Mouse (Mus musculus): Measurements from ENCODE around the gene Slfn14. TPM values are rescaled to one million over a fixed set of nuclear protein-coding genes. Genes with fewer than 3 reads are reported as not detected.

The Slfn14 gene
- polyA plus RNA-seq, 1 experiment from 2014 or later, result not detected

DNA sequence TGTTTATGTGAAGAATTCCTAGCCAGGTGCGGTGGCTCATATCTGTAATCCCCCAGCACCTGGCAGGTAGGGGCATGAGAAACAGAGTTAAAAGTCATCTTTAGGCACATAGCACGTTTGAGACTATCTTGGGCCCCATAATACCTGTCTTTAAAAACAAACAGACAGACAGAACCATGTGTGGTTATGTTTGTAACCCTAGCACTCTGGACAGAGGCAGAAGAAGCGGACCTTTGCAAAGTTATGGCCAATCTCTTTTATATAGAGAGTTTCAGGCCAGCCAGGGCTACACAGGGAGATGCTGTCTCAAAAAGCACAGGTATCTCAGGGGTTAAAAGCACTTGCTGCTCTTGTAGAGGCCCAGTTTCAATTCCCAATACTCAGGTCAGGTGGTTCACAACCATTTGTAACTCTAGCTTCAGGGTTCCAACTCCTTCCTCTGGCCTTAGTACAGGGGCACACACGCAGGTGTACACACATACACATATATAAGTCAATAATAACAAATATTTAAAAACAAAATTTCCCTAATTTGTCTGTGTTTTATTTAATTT lies 20.3 kb upstream of the Slfn14 start:
- H3K9me3 ChIP-seq (ENCODE audit: control insufficient read depth), result no peaks in the 10 kb centered on the region
- no peak for ATAC-seq
- H3K27me3 ChIP-seq (replicated peaks; ENCODE audit: control insufficient read depth, insufficient read depth, low read length), result no peaks in the 10 kb centered on the region
- no peak overlapping the region for H3K27ac ChIP-seq (ENCODE audit: low read depth, low read length)
- H3K4me1 ChIP-seq (replicated peaks; ENCODE audit: control insufficient read depth, insufficient read depth, low read length), result peaks cover 2% of the 10 kb centered on the region
- no peak overlapping the region for H3K9ac ChIP-seq (ENCODE audit: low read depth, low read length)
- 74% methylated on average over 4 of the region's 4 CpGs for WGBS
- no peak overlapping the region for H3K4me2 ChIP-seq (replicated peaks; ENCODE audit: low read depth)
- 0 out of 2 replicates have a peak, but pooled peaks cover 12% of the 10 kb centered on the region for H3K36me3 ChIP-seq (ENCODE audit: control insufficient read depth, insufficient read depth)
- TF ChIP-seq CTCF (IDR thresholded peaks at IDR 0.05; ENCODE audit: low read depth), result no peak
- H3K4me3 ChIP-seq (ENCODE audit: low read depth, low read length), result no peak overlapping the region

DNA sequence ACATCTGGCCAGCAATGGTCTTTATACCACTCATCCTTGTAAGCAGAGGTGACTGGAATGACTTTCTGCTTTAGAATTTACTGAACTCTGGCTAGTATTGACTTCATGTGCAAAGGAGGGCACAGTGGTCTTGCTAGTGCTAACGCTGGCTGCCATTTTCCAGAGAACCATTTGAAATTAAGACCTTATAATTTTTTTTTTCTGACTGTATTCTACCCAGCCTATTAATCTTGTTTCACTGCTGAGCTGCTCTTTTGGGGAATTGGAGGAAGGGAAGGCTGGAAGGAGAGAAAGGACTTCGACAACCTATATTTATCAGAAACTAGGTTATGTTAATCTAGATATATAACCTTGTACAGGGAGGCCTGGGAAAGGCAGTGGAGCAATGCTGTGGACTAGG lies 18.0 kb upstream of the Slfn14 start:
- peaks cover 2% of the 10 kb centered on the region for H3K4me1 ChIP-seq (replicated peaks; ENCODE audit: control insufficient read depth, insufficient read depth, low read length)
- H3K9me3 ChIP-seq (ENCODE audit: control insufficient read depth), result no peaks in the 10 kb centered on the region
- no peaks in the 10 kb centered on the region for H3K27me3 ChIP-seq (replicated peaks; ENCODE audit: control insufficient read depth, insufficient read depth, low read length)
- H3K27ac ChIP-seq (ENCODE audit: low read depth, low read length), result no peak overlapping the region
- H3K36me3 ChIP-seq (ENCODE audit: control insufficient read depth, insufficient read depth), result 0 out of 2 replicates have a peak, but pooled peaks cover 12% of the 10 kb centered on the region
- no peak for ATAC-seq
- no peak overlapping the region for H3K4me3 ChIP-seq (ENCODE audit: low read depth, low read length)
- WGBS, result 83% methylated on average over 2 of the region's 2 CpGs
- H3K9ac ChIP-seq (ENCODE audit: low read depth, low read length), result no peak overlapping the region
- H3K4me2 ChIP-seq (replicated peaks; ENCODE audit: low read depth), result peak overlapping the region; percentile 63; the same call in 1 of the 2 replicates
- no peak for TF ChIP-seq CTCF (IDR thresholded peaks at IDR 0.05; ENCODE audit: low read depth)

DNA sequence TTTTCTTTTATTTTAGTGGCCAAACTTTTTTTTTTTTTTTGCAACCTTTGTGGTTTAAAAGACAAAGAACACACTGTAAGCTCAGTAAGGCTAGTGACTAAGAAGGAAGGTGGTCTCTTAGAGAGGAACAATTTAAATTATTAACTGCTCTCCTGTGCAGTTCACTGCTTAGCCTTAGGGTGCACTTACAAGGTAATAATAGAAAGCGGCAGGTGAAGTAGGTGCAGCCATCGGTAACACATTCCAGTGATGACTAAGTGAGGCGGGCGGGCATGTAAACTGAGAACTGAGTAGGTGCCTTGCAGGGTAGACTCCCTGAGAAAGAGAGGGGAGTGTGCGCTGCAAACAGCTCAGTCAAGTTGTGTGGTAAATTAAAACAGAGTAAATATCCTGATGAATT lies 17.2 kb upstream of the Slfn14 start:
- Histone ChIP-seq H3K4me3 (ENCODE audit: low read depth, low read length) (peak overlapping the region; percentile 74), H3K9ac (ENCODE audit: low read depth, low read length) (no peak overlapping the region)
- ATAC-seq, result no peak

DNA sequence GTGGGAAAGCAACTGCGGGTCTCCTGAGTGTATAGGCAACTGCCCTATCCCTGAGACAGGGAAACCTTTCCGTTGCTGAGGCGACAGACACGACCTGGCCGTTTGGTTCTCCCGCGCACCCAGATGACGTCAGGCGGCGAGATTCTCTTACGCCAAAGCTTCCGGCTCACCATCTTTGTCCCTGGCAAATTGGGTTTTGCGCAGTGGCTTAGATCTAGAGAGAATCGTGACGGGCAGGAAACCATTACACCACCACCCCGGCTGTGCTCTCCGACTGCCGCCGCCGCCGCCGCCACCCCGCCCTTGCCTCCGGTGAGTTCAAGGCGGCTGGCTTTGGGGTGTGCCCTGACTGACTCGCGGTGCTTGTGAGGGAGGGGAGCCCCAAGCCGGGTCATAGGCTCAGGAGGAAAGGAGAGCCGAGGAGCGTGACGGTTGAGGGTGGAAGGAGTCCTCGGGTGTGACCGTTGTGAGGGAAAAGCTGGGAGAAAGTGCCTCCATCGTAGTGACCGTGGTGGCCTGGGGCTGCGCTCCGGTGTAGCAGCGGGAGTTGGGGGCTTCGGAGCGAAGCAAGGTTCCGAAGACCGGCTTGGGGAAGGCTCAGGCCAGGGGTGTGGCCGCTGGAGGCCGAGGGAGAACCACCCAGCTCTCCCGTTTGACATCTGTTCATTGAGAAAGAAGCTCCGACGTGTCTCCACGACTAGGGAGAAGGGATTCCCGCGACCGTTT lies 16.2 kb upstream of the Slfn14 start, which contains the start of gene Pex12:
Gene Pex12, minus strand, starts transcription at position 61 of the 726 bp plus-strand sequence.
- TF ChIP-seq CTCF (IDR thresholded peaks at IDR 0.05; ENCODE audit: low read depth), result no peak

More for the DNA sequence above, 17.2 kb upstream of the Slfn14 start:
- Histone ChIP-seq H3K27me3 (replicated peaks; ENCODE audit: control insufficient read depth, insufficient read depth, low read length) (no peaks in the 10 kb centered on the region), H3K27ac (ENCODE audit: low read depth, low read length) (no peak overlapping the region), H3K36me3 (ENCODE audit: control insufficient read depth, insufficient read depth) (0 out of 2 replicates have a peak, but pooled peaks cover 9% of the 10 kb centered on the region), H3K9me3 (ENCODE audit: control insufficient read depth) (no peaks in the 10 kb centered on the region), H3K4me2 (replicated peaks; ENCODE audit: low read depth) (peak overlapping the region; percentile 63), H3K4me1 (replicated peaks; ENCODE audit: control insufficient read depth, insufficient read depth, low read length) (peaks cover 2% of the 10 kb centered on the region)
- 28% methylated on average over 5 of the region's 5 CpGs for WGBS
- TF ChIP-seq CTCF (IDR thresholded peaks at IDR 0.05; ENCODE audit: low read depth), result no peak

DNA sequence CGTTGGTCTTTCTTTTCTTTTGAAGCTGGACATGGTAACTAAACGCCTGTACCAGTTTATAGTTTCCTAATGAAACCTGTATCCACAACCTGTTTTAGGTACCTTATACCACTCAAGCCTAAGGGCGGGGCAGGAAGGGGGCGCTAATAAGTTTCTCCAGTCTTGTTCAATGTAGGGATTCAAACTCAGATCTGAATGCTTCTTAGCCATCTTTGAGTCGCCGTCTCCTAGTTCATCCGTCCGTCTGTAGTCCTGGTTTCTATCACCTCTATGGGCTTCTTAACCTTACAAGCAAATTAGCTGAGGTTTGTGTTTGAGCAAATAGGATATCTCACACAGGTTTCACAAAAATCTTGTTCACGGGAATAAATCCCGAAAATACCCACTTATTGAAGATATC lies 15.6 kb upstream of the Slfn14 start:
- Histone ChIP-seq H3K4me1 (replicated peaks; ENCODE audit: control insufficient read depth, insufficient read depth, low read length) (peaks cover 2% of the 10 kb centered on the region; the same call in 1 of the 2 replicates), H3K36me3 (ENCODE audit: control insufficient read depth, insufficient read depth) (0 out of 2 replicates have a peak, but pooled peaks cover under 1% of the 10 kb centered on the region), H3K9me3 (ENCODE audit: control insufficient read depth) (no peaks in the 10 kb centered on the region), H3K4me3 (ENCODE audit: low read depth, low read length) (peak overlapping the region; percentile 74), H3K27me3 (replicated peaks; ENCODE audit: control insufficient read depth, insufficient read depth, low read length) (no peaks in the 10 kb centered on the region), H3K4me2 (replicated peaks; ENCODE audit: low read depth) (peak overlapping the region; percentile 63), H3K27ac (ENCODE audit: low read depth, low read length) (peak overlapping the region; percentile 96; the same call in 1 of the 2 replicates), H3K9ac (ENCODE audit: low read depth, low read length) (peak overlapping the region; percentile 82)
- no peak for ATAC-seq
- no peak for TF ChIP-seq CTCF (IDR thresholded peaks at IDR 0.05; ENCODE audit: low read depth)
- 7% methylated on average over 10 of the region's 10 CpGs for WGBS

More for the DNA sequence above, 16.2 kb upstream of the Slfn14 start, which contains the start of gene Pex12:
- Histone ChIP-seq H3K9me3 (ENCODE audit: control insufficient read depth) (no peaks in the 10 kb centered on the region), H3K36me3 (ENCODE audit: control insufficient read depth, insufficient read depth) (no peaks in the 10 kb centered on the region), H3K27ac (ENCODE audit: low read depth, low read length) (peak within 1 kb of the TSS; percentile 96), H3K4me3 (ENCODE audit: low read depth, low read length) (peak within 1 kb of the TSS; percentile 74), H3K9ac (ENCODE audit: low read depth, low read length) (peak within 1 kb of the TSS; percentile 82), H3K27me3 (replicated peaks; ENCODE audit: control insufficient read depth, insufficient read depth, low read length) (no peaks in the 10 kb centered on the region), H3K4me2 (replicated peaks; ENCODE audit: low read depth) (peak within 1 kb of the TSS; percentile 63), H3K4me1 (replicated peaks; ENCODE audit: control insufficient read depth, insufficient read depth, low read length) (peaks cover 2% of the 10 kb centered on the region; the same call in 1 of the 2 replicates)
- WGBS, result under 1% methylated on average over 51 of the region's 51 CpGs
- peak; percentile 68 for ATAC-seq

DNA sequence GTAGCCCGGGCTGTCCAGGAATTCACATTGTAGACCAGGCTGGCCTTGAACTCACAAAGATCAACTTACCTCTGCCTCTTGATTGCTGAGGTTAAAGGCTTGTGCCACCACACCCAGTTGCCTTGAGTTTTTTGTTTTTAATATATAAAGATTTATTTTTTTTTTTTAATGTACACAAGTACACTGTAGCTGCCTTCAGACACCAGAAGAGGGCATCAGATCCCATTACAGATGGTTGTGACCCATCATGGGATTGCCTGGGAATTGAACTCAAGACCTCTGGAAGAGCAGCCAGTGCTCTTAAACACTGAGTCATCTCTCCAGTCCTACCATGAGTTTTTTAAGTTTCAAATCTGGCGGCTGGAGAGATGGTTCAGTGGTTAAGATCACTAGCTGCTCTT lies 14.9 kb upstream of the Slfn14 start:
- no peaks in the 10 kb centered on the region for H3K27me3 ChIP-seq (replicated peaks; ENCODE audit: control insufficient read depth, insufficient read depth, low read length)
- H3K4me2 ChIP-seq (replicated peaks; ENCODE audit: low read depth), result no peak overlapping the region
- no peak overlapping the region for H3K4me3 ChIP-seq (ENCODE audit: low read depth, low read length)
- H3K9me3 ChIP-seq (ENCODE audit: control insufficient read depth), result no peaks in the 10 kb centered on the region
- TF ChIP-seq CTCF (IDR thresholded peaks at IDR 0.05; ENCODE audit: low read depth), result 0 out of 2 replicates have a peak, but pooled peaks have one; percentile 36
- H3K36me3 ChIP-seq (ENCODE audit: control insufficient read depth, insufficient read depth), result 0 out of 2 replicates have a peak, but pooled peaks cover 7% of the 10 kb centered on the region
- no peak overlapping the region for H3K9ac ChIP-seq (ENCODE audit: low read depth, low read length)
- WGBS, result 67% methylated on average over 2 of the region's 2 CpGs
- H3K27ac ChIP-seq (ENCODE audit: low read depth, low read length), result no peak overlapping the region
- H3K4me1 ChIP-seq (replicated peaks; ENCODE audit: control insufficient read depth, insufficient read depth, low read length), result no peaks in the 10 kb centered on the region
- no peak for ATAC-seq
